Mouse (Mus musculus) G1E-ER4 (cell line): ENCODE measurements at regions not wholly inside any gene's neighbourhood (a gene's known extent, or its start where the extent isn't known, plus 50 kb on each side); places are given as distances from the start of the nearest gene placed in this dataset.

Experiments
- GATA1 ChIP-seq: IDR thresholded peaks from one replicate; pipeline ENCODE4 v1.8.0; 2012; ENCODE audit warnings: low read length, inconsistent platforms

DNA sequence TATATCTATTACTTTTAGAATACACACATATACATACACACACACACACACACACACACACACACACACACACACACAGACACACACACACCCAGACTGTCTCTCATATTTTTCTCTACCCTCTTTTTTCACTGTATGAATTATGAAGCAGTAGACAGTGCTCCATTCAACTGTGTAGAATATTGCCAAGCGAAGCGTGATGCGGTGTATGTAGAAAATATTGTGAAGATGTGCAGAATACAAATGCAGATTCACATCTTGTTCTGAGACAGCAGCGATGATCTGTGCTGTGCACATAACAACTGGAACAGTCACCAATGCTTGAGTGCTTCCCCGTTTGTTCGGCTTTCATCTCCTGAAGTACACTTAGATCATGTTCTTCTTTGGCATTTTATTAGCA, 395.5 kb downstream of the Lipi start:
- no peak for TF ChIP-seq GATA1

DNA sequence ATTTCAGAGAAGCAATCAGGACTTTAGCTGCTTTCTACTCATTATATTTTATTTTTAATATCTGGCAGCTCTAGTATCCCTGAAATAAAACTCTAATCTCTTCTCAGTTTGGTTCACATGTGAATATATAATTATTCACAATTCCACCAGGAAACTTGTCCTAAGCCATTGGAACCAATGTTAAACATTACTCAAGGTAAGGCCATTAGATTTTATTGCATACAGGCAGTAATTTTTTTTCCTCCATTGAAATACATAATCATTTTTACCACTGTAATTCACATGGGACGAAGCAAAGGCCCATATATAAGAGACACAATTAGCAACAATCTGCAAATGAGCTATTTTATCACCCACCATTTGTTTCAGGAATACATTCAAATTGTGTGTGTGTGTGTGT, 419.8 kb downstream of the Lipi start:
- no peak for TF ChIP-seq GATA1

DNA sequence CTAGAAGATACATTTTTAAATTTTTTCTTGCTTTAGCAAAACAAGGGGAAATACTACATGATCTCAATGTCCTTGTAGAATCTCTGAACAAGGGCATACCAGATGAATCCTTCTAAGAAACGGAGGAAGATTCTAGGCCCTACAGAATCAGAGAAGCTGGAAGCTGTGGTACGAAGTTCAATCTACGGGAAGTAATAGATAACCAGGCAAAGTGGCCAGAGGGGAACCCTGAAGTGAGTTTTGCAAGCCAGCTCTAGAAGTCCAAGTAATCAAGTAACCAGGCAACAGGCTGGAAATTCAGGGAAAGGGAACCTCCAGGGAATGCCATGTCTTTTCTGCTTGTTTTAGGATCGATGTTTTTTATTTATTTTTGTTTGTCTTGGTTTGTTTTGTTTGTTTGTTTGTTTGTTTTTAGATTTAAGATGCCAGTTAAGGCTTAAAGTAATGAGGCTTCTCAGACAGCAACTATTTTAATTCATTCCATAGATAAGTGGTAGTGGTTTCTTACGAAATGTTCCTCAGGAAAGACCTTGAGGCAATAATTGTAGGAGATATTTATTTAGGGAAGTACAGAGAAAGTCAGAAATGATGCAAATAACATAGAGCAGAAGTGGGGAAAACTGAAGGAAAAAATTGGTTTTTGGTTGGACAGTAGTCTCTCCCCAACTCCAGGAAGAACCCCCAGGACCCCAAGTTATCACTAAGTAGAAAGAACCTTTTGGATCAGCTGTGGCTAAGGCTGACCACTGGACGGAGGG, 420.7 kb downstream of the Lipi start:
- TF ChIP-seq GATA1: no peak

DNA sequence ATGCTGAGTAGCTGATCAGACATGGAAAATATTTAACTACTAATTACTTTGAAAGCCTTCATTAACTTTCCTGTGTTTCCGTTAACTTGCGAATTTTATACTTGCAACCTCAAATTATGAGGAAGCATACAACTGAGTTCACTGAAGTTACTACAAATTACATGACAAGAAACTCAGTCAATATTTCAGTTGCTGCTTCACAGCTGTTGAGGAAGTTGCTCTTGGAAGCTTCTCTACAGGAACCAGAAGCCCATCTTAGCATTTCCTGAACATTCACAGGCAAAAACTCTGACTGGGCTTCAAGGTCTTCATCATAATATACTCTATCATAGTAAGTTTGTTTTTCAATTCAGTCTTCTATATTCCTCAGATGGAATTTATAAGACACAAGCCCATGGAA, 426.1 kb downstream of the Lipi start:
- no peak for TF ChIP-seq GATA1

DNA sequence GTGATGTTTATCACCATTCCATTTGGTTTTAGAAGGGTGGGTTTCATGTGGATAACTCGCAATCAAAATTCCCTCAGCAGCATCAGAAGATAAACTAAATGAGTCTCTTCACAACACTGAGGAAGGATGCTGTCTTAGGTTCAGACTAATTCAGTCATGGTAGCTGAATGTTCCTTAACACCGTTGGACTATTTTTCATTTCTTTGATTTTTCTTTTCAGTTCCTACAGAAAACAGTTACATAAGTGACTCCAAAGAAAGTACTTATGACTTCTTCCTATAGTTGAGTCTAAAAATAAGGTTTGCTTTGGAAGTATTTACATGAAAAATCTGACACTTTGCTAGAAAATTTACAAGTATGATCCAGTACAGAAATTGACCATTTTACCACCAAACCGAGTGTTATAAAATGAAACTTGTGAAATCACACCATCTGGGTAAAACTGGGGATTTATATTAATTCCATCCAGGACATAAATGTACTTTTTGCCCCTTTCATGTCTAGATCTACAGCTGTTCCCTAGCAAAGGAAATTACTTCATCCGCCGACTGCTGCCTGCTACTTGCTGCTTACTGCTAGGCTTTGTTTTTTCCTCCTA, 430.3 kb downstream of the Lipi start:
- no peak for TF ChIP-seq GATA1
